12 mouse cellular contexts compared by ENCODE assay signal in the genomic region with DNA sequence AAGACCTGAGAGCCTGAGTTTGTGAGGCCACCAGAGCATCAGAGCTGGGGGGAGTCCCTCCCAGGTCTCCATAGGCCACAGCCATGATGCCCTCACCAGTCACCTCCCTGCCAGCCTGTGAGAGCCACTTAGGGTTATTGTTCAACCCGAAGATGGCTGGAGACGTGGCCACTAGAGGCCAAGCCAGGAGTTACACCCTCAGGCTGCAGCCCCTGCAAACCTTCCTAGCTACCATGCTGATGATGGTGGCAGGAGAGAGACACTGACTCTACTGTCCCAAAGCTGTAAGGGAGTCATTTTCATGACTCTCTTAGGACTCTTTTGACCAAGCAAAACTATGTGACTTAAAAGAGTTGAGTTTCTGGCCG. TPM values are rescaled to one million over a fixed set of nuclear protein-coding genes. Genes with fewer than 3 reads are reported as not detected.
DNase-seq lines count a peak whose midpoint lies in the region; ATAC-seq and TF ChIP-seq lines count a peak whose summit lies in the region.
"Had no signal": no experiment of that assay in that cellular context is flagged by ENCODE, and none has a peak within 500 bp of the region (broad histone marks: within the 10 kb centered on the region; RNA-seq: fewer than 3 reads in every experiment).

No protein-coding gene starts in this region.

- no peaks in the 10 kb centered on the region for H3K9me3 ChIP-seq in lung, postnatal 0 days (ENCODE audit: low read length)
- H3K9me3 ChIP-seq in limb, embryonic 10.5 days (replicated peaks), result no peaks in the 10 kb centered on the region

- peak; percentile 16 for DNase-seq in cerebellum, adult 8-10 months
- DNase-seq in cerebellum, postnatal 36 days, result no peak
- DNase-seq in kidney, adult 2 months, result peak; percentile 39
- no peak for DNase-seq in kidney, postnatal 14 days
- DNase-seq in lung, postnatal 0 days (ENCODE audit: low spot score), result no peak
- no peak for DNase-seq in lung, postnatal 36 days
- DNase-seq in limb, embryonic 10.5 days (ENCODE audit: low spot score), result no peak
- DNase-seq in MN1 (ENCODE audit: low spot score), result no peak
- DNase-seq: heart, adult 2 months; heart, postnatal 14 days; kidney, adult 9 months had no signal

- TF ChIP-seq POLR2A in kidney, adult 2 months (IDR thresholded peaks at IDR 0.05; ENCODE audit: low read depth, low read length), result no peak

- 40% methylated on average over 3 of the region's 3 CpGs for WGBS in kidney, adult 2 months
- WGBS in lung, postnatal 0 days, result 53% methylated on average over 3 of the region's 3 CpGs
- 74% methylated on average over 3 of the region's 3 CpGs for WGBS in limb, embryonic 10.5 days

- no peaks in the 10 kb centered on the region for H3K27me3 ChIP-seq in kidney, adult 2 months (replicated peaks; ENCODE audit: control insufficient read depth, insufficient read depth, low read length)
- no peaks in the 10 kb centered on the region for H3K27me3 ChIP-seq in lung, postnatal 0 days (replicated peaks; ENCODE audit: insufficient read depth, low read length)
- H3K27me3 ChIP-seq in limb, embryonic 10.5 days (ENCODE audit: low read depth, poor library complexity, severe bottlenecking), result no peaks in the 10 kb centered on the region

- peaks cover 8% of the 10 kb centered on the region for H3K4me1 ChIP-seq in kidney, adult 2 months (ENCODE audit: control insufficient read depth, insufficient read depth, low read length)
- H3K4me1 ChIP-seq in lung, postnatal 0 days (ENCODE audit: insufficient read depth, low read depth, low read length), result peaks cover 10% of the 10 kb centered on the region; the same call in 1 of the 2 replicates
- H3K4me1 ChIP-seq in limb, embryonic 10.5 days, result peaks cover 27% of the 10 kb centered on the region

- no peak overlapping the region for H3K9ac ChIP-seq in lung, postnatal 0 days (replicated peaks; ENCODE audit: low read depth)

- no peak overlapping the region for H3K4me2 ChIP-seq in lung, postnatal 0 days (replicated peaks; ENCODE audit: low read depth, low read length)

- no peak; the same call in 1 of the 2 replicates for TF ChIP-seq CTCF in kidney, adult 2 months (conservative IDR thresholded peaks at IDR 0.05; ENCODE audit: insufficient read depth, insufficient read length, low read depth, low read length)
- TF ChIP-seq CTCF in lung, postnatal 0 days (IDR thresholded peaks at IDR 0.05), result peak; percentile 30; the same call in 1 of the 2 replicates

- ATAC-seq in lung, postnatal 0 days, result no peak

- H3K27ac ChIP-seq in kidney, adult 2 months (ENCODE audit: insufficient read depth, low read depth, low read length), result no peak overlapping the region
- H3K27ac ChIP-seq in lung, postnatal 0 days (ENCODE audit: low read length), result no peak overlapping the region
- peak overlapping the region; percentile 54; the same call in 1 of the 2 replicates for H3K27ac ChIP-seq in limb, embryonic 10.5 days
- H3K27ac ChIP-seq: heart, adult 2 months had no signal

- TF ChIP-seq EP300 in lung, postnatal 0 days (IDR thresholded peaks at IDR 0.05), result no peak

- no peak overlapping the region for H3K4me3 ChIP-seq in kidney, adult 2 months (ENCODE audit: insufficient read depth, low read depth, low read length)
- no peak overlapping the region for H3K4me3 ChIP-seq in lung, postnatal 0 days (ENCODE audit: low read depth, low read length)
- peak overlapping the region; percentile 18; the same call in 1 of the 2 replicates for H3K4me3 ChIP-seq in limb, embryonic 10.5 days
- H3K4me3 ChIP-seq: heart, adult 2 months had no signal

- no peaks in the 10 kb centered on the region for H3K36me3 ChIP-seq in kidney, adult 2 months (ENCODE audit: control insufficient read depth, insufficient read depth, low read length)
- H3K36me3 ChIP-seq in lung, postnatal 0 days (ENCODE audit: insufficient read depth, low read length), result no peaks in the 10 kb centered on the region
- H3K36me3 ChIP-seq in limb, embryonic 10.5 days, result peaks cover 43% of the 10 kb centered on the region

RNA-seq across cellular contexts. Expression of gene Tpgs1, which starts 2.9 kb away (rescaled TPM):
- polyA plus RNA-seq in kidney, adult 2 months (2012; rRNA removed), result 60.3 and 75.2 TPM in 2 replicates
- 64.6 and 71.2 TPM in 2 replicates for polyA plus RNA-seq in lung, postnatal 0 days (2015; fragmentation: Nextera tagmentation; extraction: Ambion mirVana)
- 68.0 and 73.0 TPM in 2 replicates for polyA plus RNA-seq in limb, embryonic 10.5 days (2016; fragmentation: Nextera tagmentation; extraction: Ambion mirVana)

RNA-seq across cellular contexts. Expression of gene Madcam1, which starts 7.7 kb away (rescaled TPM):
- 0.44 TPM in 1 of 2 replicates, not detected in the other for polyA plus RNA-seq in kidney, adult 2 months (2012; rRNA removed)
- not detected in 2 replicates for polyA plus RNA-seq in lung, postnatal 0 days (2015; fragmentation: Nextera tagmentation; extraction: Ambion mirVana)
- 3.7 and 6.4 TPM in 2 replicates for polyA plus RNA-seq in limb, embryonic 10.5 days (2016; fragmentation: Nextera tagmentation; extraction: Ambion mirVana)
- polyA plus RNA-seq: cortical plate, adult 2 months; heart, adult 2 months had no signal

RNA-seq across cellular contexts. Expression of gene Cdc34, which starts 9.9 kb away (rescaled TPM):
- polyA plus RNA-seq in kidney, adult 2 months (2012; rRNA removed), result 159 and 183 TPM in 2 replicates
- 52.7 and 64.3 TPM in 2 replicates for polyA plus RNA-seq in lung, postnatal 0 days (2015; fragmentation: Nextera tagmentation; extraction: Ambion mirVana)
- polyA plus RNA-seq in limb, embryonic 10.5 days (2016; fragmentation: Nextera tagmentation; extraction: Ambion mirVana), result 209 and 259 TPM in 2 replicates

RNA-seq across cellular contexts. Expression of gene Gzmm, which starts 16.7 kb away (rescaled TPM):
- 0.34 and 0.94 TPM in 2 replicates for polyA plus RNA-seq in kidney, adult 2 months (2012; rRNA removed)
- polyA plus RNA-seq in lung, postnatal 0 days (2015; fragmentation: Nextera tagmentation; extraction: Ambion mirVana), result 0.57 and 0.69 TPM in 2 replicates
- polyA plus RNA-seq in limb, embryonic 10.5 days (2016; fragmentation: Nextera tagmentation; extraction: Ambion mirVana), result 0.76 and 0.94 TPM in 2 replicates

RNA-seq across cellular contexts. Expression of gene Odf3l2, which starts 26.5 kb away (rescaled TPM):
- polyA plus RNA-seq in kidney, adult 2 months (2012; rRNA removed), result 0.17 TPM in 1 of 2 replicates, not detected in the other
- not detected in 2 replicates for polyA plus RNA-seq in lung, postnatal 0 days (2015; fragmentation: Nextera tagmentation; extraction: Ambion mirVana)
- polyA plus RNA-seq in limb, embryonic 10.5 days (2016; fragmentation: Nextera tagmentation; extraction: Ambion mirVana), result not detected in 2 replicates
- polyA plus RNA-seq: heart, adult 2 months had no signal

Comparison
In these comparisons a context has a peak if more than half of its experiments do, and no peak if none do; other contexts are left out.
1. DNase-seq: peak in cerebellum, adult 8-10 months (single experiment) and kidney, adult 2 months (single experiment); none in cerebellum, postnatal 36 days (0 of 2), kidney, postnatal 14 days (single experiment), lung, postnatal 0 days (single experiment), lung, postnatal 36 days (single experiment), limb, embryonic 10.5 days (single experiment) and MN1 (single experiment).